ENCODE assay signal across 8 mouse cellular contexts in the genomic region with DNA sequence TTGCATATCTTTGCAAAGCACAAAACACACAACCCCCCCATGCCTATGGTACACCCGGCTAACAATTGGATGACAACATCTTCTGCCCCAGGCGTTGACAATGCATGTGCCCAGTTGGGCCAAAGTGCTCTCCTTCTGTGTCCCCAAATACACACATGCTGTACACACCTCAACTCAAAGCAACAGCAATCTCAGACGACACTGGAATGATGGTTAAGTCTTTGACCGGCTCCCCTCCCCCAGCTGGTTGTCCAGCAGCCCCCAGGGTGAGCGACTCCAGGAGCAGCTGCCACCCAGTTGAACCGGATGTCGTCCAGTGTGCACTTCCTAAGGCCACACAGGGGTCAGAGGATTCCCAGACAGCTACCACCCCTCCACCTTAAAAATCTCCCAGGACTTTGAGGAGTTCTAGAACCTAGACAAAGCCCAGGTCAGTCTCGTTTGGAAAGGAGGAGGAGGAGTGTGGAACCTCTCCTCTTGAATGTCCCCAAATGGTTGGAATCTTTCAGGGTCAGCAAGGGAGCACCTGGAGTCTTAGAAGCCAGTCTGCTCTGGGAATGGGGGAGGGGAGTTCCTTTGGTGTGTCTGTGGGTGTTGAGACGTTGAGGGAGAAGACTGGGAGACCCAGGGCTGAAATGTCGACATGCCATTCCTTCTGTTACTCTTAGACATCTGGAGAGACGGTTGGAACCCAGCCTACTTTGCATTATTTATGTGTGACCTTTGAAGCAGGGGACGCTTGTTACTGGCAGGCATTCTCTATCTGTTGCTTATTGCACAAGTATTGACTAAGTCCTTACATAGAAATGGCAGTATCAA. TPM values are rescaled to one million over a fixed set of nuclear protein-coding genes. Genes with fewer than 3 reads are reported as not detected.
A peak's percentile ranks its signal among the peaks of the same experiment; 100 is the strongest.
DNase-seq lines count a peak whose midpoint lies in the region; ATAC-seq and TF ChIP-seq lines count a peak whose summit lies in the region.

No protein-coding gene starts in this region.

- H3K27me3 ChIP-seq in forebrain, embryonic 12.5 days, result no peaks in the 10 kb centered on the region
- H3K27me3 ChIP-seq in neural tube, embryonic 12.5 days (replicated peaks), result no peaks in the 10 kb centered on the region

- H3K36me3 ChIP-seq in forebrain, embryonic 12.5 days (replicated peaks), result no peaks in the 10 kb centered on the region
- H3K36me3 ChIP-seq in neural tube, embryonic 12.5 days, result no peaks in the 10 kb centered on the region

- H3K27ac ChIP-seq in left cerebral cortex, adult 2 months, result peak overlapping the region; percentile 86
- peak overlapping the region; percentile 68 for H3K27ac ChIP-seq in brown adipose tissue, adult 24 weeks (replicated peaks; ENCODE audit: low read depth, low read length)
- peak overlapping the region; percentile 99 for H3K27ac ChIP-seq in forebrain, embryonic 12.5 days
- H3K27ac ChIP-seq in neural tube, embryonic 12.5 days, result peak overlapping the region; percentile 88

- TF ChIP-seq CTCF in left cerebral cortex, adult 2 months (IDR thresholded peaks at IDR 0.05), result no peak

- DNase-seq in left cerebral cortex, adult 2 months (ENCODE audit: extremely low spot score in 1 of 2, low spot score in 2 of 2), result no peak
- no peak for DNase-seq in left cerebral cortex, adult 9 months (ENCODE audit: low spot score in 2 of 2)
- peak; percentile 53 for DNase-seq in kidney, postnatal 14 days
- no peak for DNase-seq in left cerebral cortex, adult 11 months (ENCODE audit: low spot score)
- DNase-seq in frontal cortex, postnatal 36 days (ENCODE audit: low spot score in 2 of 2), result no peak

- H3K4me2 ChIP-seq in forebrain, embryonic 12.5 days, result no peak overlapping the region
- no peak overlapping the region for H3K4me2 ChIP-seq in neural tube, embryonic 12.5 days (replicated peaks)

- no peak for ATAC-seq in forebrain, embryonic 12.5 days (ENCODE audit: low FRiP score)
- peak; percentile 2 for ATAC-seq in neural tube, embryonic 12.5 days (ENCODE audit: low FRiP score, low read depth)

- H3K9ac ChIP-seq in forebrain, embryonic 12.5 days, result no peak overlapping the region
- no peak overlapping the region for H3K9ac ChIP-seq in neural tube, embryonic 12.5 days

- WGBS in forebrain, embryonic 12.5 days, result 27% methylated on average over 12 of the region's 12 CpGs
- 22% methylated on average over 12 of the region's 12 CpGs for WGBS in neural tube, embryonic 12.5 days

- H3K4me3 ChIP-seq in left cerebral cortex, adult 2 months, result no peak overlapping the region
- no peak overlapping the region for H3K4me3 ChIP-seq in brown adipose tissue, adult 24 weeks (ENCODE audit: insufficient read depth, low read depth, low read length)
- H3K4me3 ChIP-seq in forebrain, embryonic 12.5 days (replicated peaks), result no peak overlapping the region
- no peak overlapping the region for H3K4me3 ChIP-seq in neural tube, embryonic 12.5 days

- peaks cover 22% of the 10 kb centered on the region for H3K4me1 ChIP-seq in brown adipose tissue, adult 24 weeks (ENCODE audit: control insufficient read depth, insufficient read depth, insufficient read length, low read length)
- peaks cover 46% of the 10 kb centered on the region for H3K4me1 ChIP-seq in forebrain, embryonic 12.5 days
- peaks cover 11% of the 10 kb centered on the region; the same call in 1 of the 2 replicates for H3K4me1 ChIP-seq in neural tube, embryonic 12.5 days

- intact Hi-C loops in left cerebral cortex, adult 2 months (cut with DNase I), result loop anchor here (5.0 kb wide), 1 partner anchor 63 kb away; no protein-coding TSS in a partner anchor

- H3K9me3 ChIP-seq in forebrain, embryonic 12.5 days, result no peaks in the 10 kb centered on the region
- no peaks in the 10 kb centered on the region for H3K9me3 ChIP-seq in neural tube, embryonic 12.5 days

RNA-seq across cellular contexts. Expression of gene Atf7ip, which starts 36.8 kb away (rescaled TPM):
- total RNA-seq in left cerebral cortex, adult 2 months (2021), result 100 to 1,000 TPM; 119 to 122 TPM
- 13.8 and 15.4 TPM in 2 replicates for polyA plus RNA-seq in brown adipose tissue, adult 24 weeks (2012; ENCODE audit: insufficient read depth, insufficient read length, missing spikeins)
- polyA plus RNA-seq in forebrain, embryonic 12.5 days (2016; fragmentation: Nextera tagmentation; extraction: Ambion mirVana), result 63.2 and 72.4 TPM in 2 replicates
- 49.2 and 56.4 TPM in 2 replicates for polyA plus RNA-seq in neural tube, embryonic 12.5 days (2016; fragmentation: Nextera tagmentation; extraction: Ambion mirVana)

RNA-seq across cellular contexts. Expression of gene E330021D16Rik, which starts 53.8 kb away (rescaled TPM):
- not detected for total RNA-seq in left cerebral cortex, adult 2 months (2021)
- polyA plus RNA-seq in brown adipose tissue, adult 24 weeks (2012; ENCODE audit: insufficient read depth, insufficient read length, missing spikeins), result not detected in 2 replicates
- not detected in 2 replicates for polyA plus RNA-seq in forebrain, embryonic 12.5 days (2016; fragmentation: Nextera tagmentation; extraction: Ambion mirVana)
- not detected in 2 replicates for polyA plus RNA-seq in neural tube, embryonic 12.5 days (2016; fragmentation: Nextera tagmentation; extraction: Ambion mirVana)
